Comparison of ENCODE assay signal across 12 mouse cellular contexts in genomic region chr2:146722351-146723025, GRCm38 (mm10).
A peak's percentile ranks its signal among the peaks of the same experiment; 100 is the strongest.
DNase-seq lines count a peak whose midpoint lies in the region; ATAC-seq and TF ChIP-seq lines count a peak whose summit lies in the region.
"Had no signal": no experiment of that assay in that cellular context is flagged by ENCODE, and none has a peak within 500 bp of the region (broad histone marks: within the 10 kb centered on the region; RNA-seq: fewer than 3 reads in every experiment).

No protein-coding gene starts in this region.

- no peaks in the 10 kb centered on the region for H3K9me3 ChIP-seq in forebrain, embryonic 12.5 days
- H3K9me3 ChIP-seq in hindbrain, postnatal 0 days (ENCODE audit: low read length), result no peaks in the 10 kb centered on the region
- H3K9me3 ChIP-seq in neural tube, embryonic 12.5 days, result no peaks in the 10 kb centered on the region
- H3K9me3 ChIP-seq in heart, embryonic 10.5 days, result no peaks in the 10 kb centered on the region
- H3K9me3 ChIP-seq: heart, embryonic 12.5 days; liver, embryonic 13.5 days had no signal

- intact Hi-C loops in heart, postnatal 25 days (cut with DNase I), result no loop called here

- no peak overlapping the region for H3K4me3 ChIP-seq in forebrain, embryonic 12.5 days (replicated peaks)
- H3K4me3 ChIP-seq in hindbrain, postnatal 0 days (ENCODE audit: low read length), result no peak overlapping the region
- no peak overlapping the region for H3K4me3 ChIP-seq in neural tube, embryonic 12.5 days
- H3K4me3 ChIP-seq in heart, embryonic 10.5 days, result no peak overlapping the region
- H3K4me3 ChIP-seq: heart, embryonic 12.5 days; liver, embryonic 13.5 days had no signal

- peak; percentile 36 for ATAC-seq in forebrain, embryonic 12.5 days (ENCODE audit: low FRiP score)
- no peak for ATAC-seq in hindbrain, postnatal 0 days
- peak; percentile 58 for ATAC-seq in neural tube, embryonic 12.5 days (ENCODE audit: low FRiP score, low read depth)

- H3K27me3 ChIP-seq in forebrain, embryonic 12.5 days, result peaks cover 41% of the 10 kb centered on the region
- 0 out of 2 replicates have a peak, but pooled peaks cover 9% of the 10 kb centered on the region for H3K27me3 ChIP-seq in hindbrain, postnatal 0 days (ENCODE audit: insufficient read depth, low read length)
- H3K27me3 ChIP-seq in neural tube, embryonic 12.5 days (replicated peaks), result no peaks in the 10 kb centered on the region
- H3K27me3 ChIP-seq in heart, embryonic 10.5 days (ENCODE audit: insufficient read depth, poor library complexity, severe bottlenecking), result no peaks in the 10 kb centered on the region
- H3K27me3 ChIP-seq: heart, embryonic 12.5 days; liver, embryonic 13.5 days had no signal

- H3K9ac ChIP-seq in forebrain, embryonic 12.5 days, result no peak overlapping the region
- H3K9ac ChIP-seq in hindbrain, postnatal 0 days (replicated peaks; ENCODE audit: low read length), result no peak overlapping the region
- H3K9ac ChIP-seq in neural tube, embryonic 12.5 days, result no peak overlapping the region
- H3K9ac ChIP-seq: heart, embryonic 12.5 days; liver, embryonic 13.5 days had no signal

- TF ChIP-seq CTCF in hindbrain, postnatal 0 days (IDR thresholded peaks at IDR 0.05; ENCODE audit: low read depth), result no peak

- peak overlapping the region; percentile 81 for H3K27ac ChIP-seq in forebrain, embryonic 12.5 days
- no peak overlapping the region for H3K27ac ChIP-seq in hindbrain, postnatal 0 days
- no peak overlapping the region for H3K27ac ChIP-seq in neural tube, embryonic 12.5 days
- H3K27ac ChIP-seq in heart, embryonic 10.5 days, result no peak overlapping the region
- H3K27ac ChIP-seq: liver, embryonic 13.5 days; macrophage had no signal

- H3K4me1 ChIP-seq in forebrain, embryonic 12.5 days, result peaks cover 63% of the 10 kb centered on the region
- H3K4me1 ChIP-seq in hindbrain, postnatal 0 days (ENCODE audit: insufficient read depth, low read length), result no peaks in the 10 kb centered on the region; the same call in 1 of the 2 replicates
- peaks cover 8% of the 10 kb centered on the region; the same call in 1 of the 2 replicates for H3K4me1 ChIP-seq in neural tube, embryonic 12.5 days
- H3K4me1 ChIP-seq in heart, embryonic 10.5 days, result no peaks in the 10 kb centered on the region
- H3K4me1 ChIP-seq: heart, embryonic 12.5 days; liver, embryonic 13.5 days had no signal

- no peaks in the 10 kb centered on the region for H3K36me3 ChIP-seq in forebrain, embryonic 12.5 days (replicated peaks)
- H3K36me3 ChIP-seq in hindbrain, postnatal 0 days (ENCODE audit: insufficient read depth, low read length), result no peaks in the 10 kb centered on the region
- no peaks in the 10 kb centered on the region for H3K36me3 ChIP-seq in neural tube, embryonic 12.5 days
- no peaks in the 10 kb centered on the region for H3K36me3 ChIP-seq in heart, embryonic 10.5 days
- H3K36me3 ChIP-seq: heart, embryonic 12.5 days; liver, embryonic 13.5 days had no signal

- H3K4me2 ChIP-seq in forebrain, embryonic 12.5 days, result peak overlapping the region; percentile 27; the same call in 1 of the 2 replicates
- no peak overlapping the region for H3K4me2 ChIP-seq in hindbrain, postnatal 0 days (ENCODE audit: low read depth, low read length)
- H3K4me2 ChIP-seq in neural tube, embryonic 12.5 days (replicated peaks), result no peak overlapping the region
- H3K4me2 ChIP-seq: heart, embryonic 12.5 days; liver, embryonic 13.5 days had no signal

- peak; percentile 14 to 24 for DNase-seq in cerebellum, postnatal 14 days
- DNase-seq in cerebellum, adult 9-11 months, result no peak
- peak; percentile 49 for DNase-seq in hindbrain, postnatal 0 days (ENCODE audit: low spot score)
- DNase-seq in heart, postnatal 25 days (ENCODE audit: low spot score), result no peak
- DNase-seq in urinary bladder, postnatal 4 days (ENCODE audit: low spot score in 2 of 2), result no peak
- no peak for DNase-seq in heart, embryonic 10.5 days (ENCODE audit: low spot score)
- DNase-seq: layer of hippocampus, adult 9-11 months; liver, embryonic 13.5 days had no signal

- under 1% methylated on average over 8 of the region's 8 CpGs for WGBS in forebrain, embryonic 12.5 days
- 15% methylated on average over 8 of the region's 8 CpGs for WGBS in hindbrain, postnatal 0 days
- 6% methylated on average over 8 of the region's 8 CpGs for WGBS in neural tube, embryonic 12.5 days
- 55% methylated on average over 8 of the region's 8 CpGs for WGBS in heart, embryonic 10.5 days

Comparison
In these comparisons a context has a peak if more than half of its experiments do, and no peak if none do; other contexts are left out.
1. DNase-seq: peak in cerebellum, postnatal 14 days (2 of 2) and hindbrain, postnatal 0 days (single experiment); none in cerebellum, adult 9-11 months (single experiment), heart, postnatal 25 days (single experiment), urinary bladder, postnatal 4 days (0 of 2) and heart, embryonic 10.5 days (single experiment).